Mouse (Mus musculus): Measurements from ENCODE around the gene Gm13889.

DNA sequence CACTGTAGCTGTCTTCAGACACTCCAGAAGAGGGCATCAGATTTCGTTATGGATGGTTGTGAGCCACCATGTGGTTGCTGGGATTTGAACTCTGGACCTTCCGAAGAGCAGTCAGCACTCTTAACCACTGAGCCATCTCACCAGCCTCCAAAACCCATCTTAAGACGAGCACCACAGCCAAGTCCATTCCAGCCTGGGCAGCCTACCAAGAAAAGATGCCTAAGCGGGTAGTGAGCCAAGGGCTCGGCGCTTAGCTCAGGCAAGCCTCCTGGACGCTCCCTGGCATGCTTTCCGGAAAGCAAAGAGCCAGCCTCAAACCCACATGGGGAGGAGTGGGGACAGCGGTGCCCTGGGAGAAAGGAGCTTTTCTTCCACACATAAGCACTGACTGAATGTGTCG lies 45.1 kb downstream of the Gm13889 start:
- no peak for TF ChIP-seq CTCF (IDR thresholded peaks at IDR 0.05; ENCODE audit: insufficient read depth, low read length)
- no peak for TF ChIP-seq POLR2A (IDR thresholded peaks at IDR 0.05; ENCODE audit: borderline replicate concordance, extremely low read depth, low read depth, low read length)

Measured in lung, adult 2 months (tissue).